Mouse (Mus musculus) midbrain, embryonic 11.5 days (tissue): ENCODE data around the gene Pidd1. TPM values are rescaled to one million over a fixed set of nuclear protein-coding genes. Genes with fewer than 3 reads are reported as not detected.

Experiments used
- ATAC-seq: fragments of 200-750 bp; cut with Nextera tagmentation; 2 replicates; pipeline ENCODE4 v1.8.0; 2017; ENCODE audit warnings: moderate TSS enrichment, moderate library complexity; ENCODE audit not compliant: low FRiP score
- DNase-seq: peaks from one replicate; pipeline ENCODE4 v3.0.0; 2015; ENCODE audit warnings: low spot score; ENCODE audit errors: missing footprints
- H3K27ac ChIP-seq: fragments of 300-500 bp; sonication (generic); 2 replicates; pipeline ENCODE4 v1.5.1; 2014; ENCODE audit warnings: low read depth, low read length
- H3K27me3 ChIP-seq: fragments of 300-500 bp; sonication (generic); 2 replicates; pipeline ENCODE4 v1.6.1; 2014; ENCODE audit warnings: mild to moderate bottlenecking, low read length, moderate library complexity, mixed read lengths; ENCODE audit not compliant: control insufficient read depth, insufficient read depth
- H3K36me3 ChIP-seq: fragments of 300-500 bp; sonication (generic); 2 replicates; pipeline ENCODE4 v1.6.1; 2014; ENCODE audit warnings: mild to moderate bottlenecking, low read length, moderate library complexity, mixed read lengths; ENCODE audit not compliant: control insufficient read depth, insufficient read depth
- H3K4me1 ChIP-seq: fragments of 300-500 bp; sonication (generic); 2 replicates; pipeline ENCODE4 v1.6.1; 2014; ENCODE audit warnings: low read length; ENCODE audit not compliant: control insufficient read depth, insufficient read depth
- H3K4me2 ChIP-seq: fragments of 300-500 bp; sonication (generic); 2 replicates; pipeline ENCODE4 v1.6.1; 2014; ENCODE audit warnings: mild to moderate bottlenecking, moderate library complexity
- H3K4me3 ChIP-seq: fragments of 300-500 bp; sonication (generic); 2 replicates; pipeline ENCODE4 v1.5.1; 2014; ENCODE audit warnings: low read depth, low read length
- H3K9ac ChIP-seq: fragments of 300-500 bp; sonication (generic); 2 replicates; pipeline ENCODE4 v1.6.1; 2014; ENCODE audit warnings: low read length
- H3K9me3 ChIP-seq: fragments of 300-500 bp; sonication (generic); 2 replicates; pipeline ENCODE4 v1.6.1; 2016; ENCODE audit warnings: low read length; ENCODE audit not compliant: control insufficient read depth
- WGBS: fragments of 180-500 bp; shearing (Covaris S2); extraction: QIAGEN DNeasy Blood & Tissue Kit; methylation state at CpG from one replicate; pipeline ENCODE4 v1.1.7; 2014; 5-methylcytosine and 5-hydroxymethylcytosine counted together
- polyA plus RNA-seq: library from polyadenylated mRNA; unstranded; fragments of >200 nt; fragmentation: Nextera tagmentation; extraction: Ambion mirVana; gene quantifications from 2 replicates; pipeline ENCODE4 v1.2.1, GENCODE M21; 2014

Pidd1 gene
- polyA plus RNA-seq, 1 experiment from 2014 or later: 7.8 TPM

DNA sequence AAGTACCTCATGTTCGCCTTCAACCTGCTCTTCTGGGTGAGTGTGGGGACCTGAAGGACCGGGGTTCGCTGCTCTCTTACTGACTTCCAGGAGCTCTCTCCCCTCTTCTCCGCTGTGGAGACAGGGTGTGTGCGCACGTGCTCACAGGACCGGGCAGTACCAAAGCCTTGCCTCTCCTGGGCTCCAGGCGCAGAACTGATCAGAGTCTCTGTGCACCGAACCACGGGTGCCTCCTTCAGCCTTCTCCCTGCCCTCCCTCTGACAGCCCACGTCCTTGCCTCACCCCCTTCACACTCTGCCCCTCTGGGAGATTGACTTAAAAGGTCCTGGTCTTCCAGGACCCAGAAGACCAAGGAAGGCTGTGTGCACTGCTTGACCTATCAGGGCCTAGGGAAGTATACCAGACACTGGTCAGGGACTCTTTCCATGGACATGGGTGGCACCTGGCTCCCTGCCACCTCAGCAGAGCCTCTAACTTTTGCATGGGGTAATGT, 38.8 kb upstream of the Pidd1 start:
- Histone ChIP-seq H3K4me2 (peak overlapping the region; percentile 93), H3K4me3 (peak overlapping the region; percentile 59), H3K27me3 (peaks cover 12% of the 10 kb centered on the region), H3K9ac (peak overlapping the region; percentile 66), H3K36me3 (no peaks in the 10 kb centered on the region), H3K27ac (no peak overlapping the region), H3K9me3 (no peaks in the 10 kb centered on the region), H3K4me1 (peaks cover 10% of the 10 kb centered on the region; the same call in 1 of the 2 replicates)
- DNase-seq (peak; percentile 84), ATAC-seq (no peak)
- WGBS: 7% methylated on average over 11 of the region's 11 CpGs

DNA sequence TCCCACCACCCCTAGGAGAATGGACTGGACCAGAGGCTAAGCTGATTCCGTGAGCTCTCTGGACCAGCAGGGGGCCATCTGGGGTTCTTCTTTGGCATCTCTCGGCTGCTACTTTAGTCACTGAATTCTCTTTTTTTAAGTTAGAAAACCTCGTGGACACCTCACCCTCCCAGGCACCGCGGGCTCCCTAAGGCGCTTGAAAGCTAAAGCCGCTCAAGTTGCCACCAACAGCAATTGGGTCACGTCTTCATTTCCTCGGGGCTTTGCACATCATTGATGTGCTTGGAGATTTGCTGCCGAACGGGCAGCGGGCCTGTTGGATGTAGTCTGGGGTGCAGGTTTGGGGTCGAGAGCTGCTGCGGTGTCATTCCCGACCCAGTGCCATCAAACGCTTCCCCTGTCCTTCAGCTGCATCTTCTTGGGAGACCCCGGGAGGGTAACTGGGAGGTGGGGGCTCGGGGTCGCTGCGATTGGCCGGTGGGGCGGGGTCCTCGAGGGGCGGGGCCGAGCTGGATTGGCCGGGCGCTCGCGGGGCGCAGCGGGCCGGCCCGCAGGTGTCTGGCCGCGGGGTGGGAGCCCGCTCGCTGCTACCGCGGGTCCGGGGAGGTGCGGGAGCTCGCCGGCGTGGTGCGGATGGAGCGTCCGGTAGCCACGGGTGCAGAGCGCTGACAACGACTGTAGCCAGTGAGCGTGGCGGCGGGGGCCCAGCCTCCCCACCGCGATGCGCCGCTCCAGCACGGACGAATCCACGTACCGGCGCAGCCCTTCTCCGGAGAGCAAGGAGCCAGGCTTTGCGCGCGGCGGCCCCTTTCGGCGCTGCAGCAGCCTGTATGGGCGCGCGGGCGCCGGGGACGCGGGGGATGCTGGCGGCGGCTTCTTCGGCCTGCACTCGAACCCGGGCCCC, 37.9 kb upstream of the Pidd1 start:
- Histone ChIP-seq H3K4me2 (peak overlapping the region; percentile 93), H3K4me1 (peaks cover 15% of the 10 kb centered on the region; the same call in 1 of the 2 replicates), H3K36me3 (no peaks in the 10 kb centered on the region), H3K27ac (no peak overlapping the region; the same call in 1 of the 2 replicates), H3K27me3 (peaks cover 16% of the 10 kb centered on the region), H3K9ac (peak overlapping the region; percentile 66), H3K9me3 (no peaks in the 10 kb centered on the region), H3K4me3 (peak overlapping the region; percentile 59)
- ATAC-seq (peak; percentile 72), DNase-seq (peak; percentile 96)
- under 1% methylated on average over 81 of the region's 81 CpGs for WGBS

DNA sequence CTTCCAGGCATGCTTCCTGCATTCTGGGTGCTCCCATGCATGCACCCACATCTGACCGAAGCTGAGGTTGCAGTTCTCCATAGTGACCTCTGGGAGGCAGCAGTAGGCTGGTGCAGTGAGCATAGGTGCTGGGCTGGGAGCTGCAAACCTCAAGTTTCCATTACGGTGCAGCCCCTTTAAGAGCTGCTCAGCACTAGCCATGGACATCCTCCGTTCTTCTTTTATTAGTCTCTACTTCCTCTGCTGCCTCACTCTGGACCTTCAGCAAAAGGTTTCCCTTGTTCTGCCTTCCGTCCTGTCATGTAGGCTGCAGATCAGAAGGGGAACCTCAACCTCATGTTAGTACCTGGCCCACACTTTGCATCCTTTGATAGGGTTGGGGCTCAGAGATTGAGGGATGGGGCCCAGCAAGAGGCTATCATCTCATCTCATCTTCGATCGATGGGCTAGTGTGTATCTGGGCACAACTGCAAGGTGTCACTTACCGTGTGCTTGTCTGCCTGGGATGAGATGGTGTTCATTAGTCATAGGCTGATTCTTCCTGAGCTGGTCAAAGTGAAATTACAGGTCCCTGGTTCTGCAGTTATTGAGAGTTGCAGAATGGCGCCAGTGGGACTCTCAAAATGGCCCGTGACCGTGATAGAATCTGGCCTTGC, 37.1 kb upstream of the Pidd1 start:
- DNase-seq (peak; percentile 92), ATAC-seq (peak; percentile 46; the same call in 1 of the 2 replicates)
- Histone ChIP-seq H3K27me3 (peaks cover 19% of the 10 kb centered on the region), H3K4me2 (peak overlapping the region; percentile 93), H3K9ac (no peak overlapping the region), H3K9me3 (no peaks in the 10 kb centered on the region), H3K4me3 (no peak overlapping the region), H3K36me3 (no peaks in the 10 kb centered on the region), H3K27ac (no peak overlapping the region), H3K4me1 (peaks cover 15% of the 10 kb centered on the region; the same call in 1 of the 2 replicates)
- WGBS: 8% methylated on average over 10 of the region's 10 CpGs

DNA sequence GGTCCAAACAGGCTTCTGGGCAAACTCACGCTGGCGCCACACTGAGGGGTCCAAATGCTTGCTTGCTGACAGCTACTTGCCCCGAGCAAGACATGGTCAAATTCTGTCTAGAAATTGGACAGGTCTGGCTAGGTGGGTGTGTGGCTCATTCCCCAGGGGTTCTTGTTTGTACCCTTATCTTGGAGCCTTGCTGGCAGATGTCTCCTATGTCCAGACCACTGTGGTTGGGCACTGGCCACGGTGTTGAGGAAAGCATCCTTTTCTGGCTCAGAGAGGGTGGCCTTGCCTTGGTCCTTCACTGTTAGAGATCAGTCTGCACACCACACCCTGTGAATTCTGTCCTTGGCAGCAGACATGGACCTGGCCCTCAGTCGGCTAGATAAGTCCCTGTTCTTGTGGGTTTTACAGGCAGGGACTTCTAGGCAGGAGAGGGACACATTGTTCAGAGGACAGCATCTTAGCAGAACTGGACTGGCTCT, 34.5 kb upstream of the Pidd1 start:
- Histone ChIP-seq H3K4me2 (no peak overlapping the region), H3K4me3 (no peak overlapping the region), H3K27ac (no peak overlapping the region), H3K4me1 (peaks cover 26% of the 10 kb centered on the region), H3K9me3 (no peaks in the 10 kb centered on the region), H3K27me3 (peaks cover 19% of the 10 kb centered on the region), H3K36me3 (no peaks in the 10 kb centered on the region), H3K9ac (no peak overlapping the region)
- no peak for DNase-seq
- 81% methylated on average over 5 of the region's 5 CpGs for WGBS
- no peak for ATAC-seq

DNA sequence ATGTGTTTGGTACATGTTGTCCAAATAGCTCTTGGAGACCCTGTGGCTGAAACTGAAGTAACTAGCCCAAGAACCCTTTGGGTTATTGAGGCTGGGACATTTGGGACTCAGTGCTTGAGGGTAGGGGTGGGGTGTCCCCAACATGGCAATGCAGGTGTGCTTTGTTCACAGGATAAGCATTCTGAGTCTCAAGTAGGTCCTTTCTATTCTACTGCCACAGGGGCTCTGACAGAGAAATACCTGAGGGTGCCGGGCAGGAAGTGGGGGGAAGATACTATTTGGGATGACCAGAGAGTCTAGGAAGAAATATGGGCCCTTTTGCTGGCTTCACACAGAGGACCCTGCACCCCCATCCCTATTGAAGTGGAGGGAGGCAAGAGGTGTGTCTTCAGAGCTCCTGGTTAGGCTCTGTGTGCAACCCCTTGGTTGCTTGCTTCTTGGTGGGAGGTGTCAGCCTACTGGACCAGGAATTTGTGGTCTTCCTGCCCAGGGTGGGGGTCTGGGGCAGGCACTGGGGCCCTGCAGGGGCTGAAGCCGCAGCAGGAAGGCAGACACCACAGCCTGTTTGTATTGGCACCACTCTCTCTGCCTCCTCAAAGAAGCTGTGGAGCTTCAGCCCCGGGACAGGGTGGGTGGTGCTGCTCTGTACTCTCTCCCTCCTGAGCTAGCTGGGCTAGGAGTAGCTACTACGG, 33.9 kb upstream of the Pidd1 start:
- H3K27me3 ChIP-seq: peaks cover 15% of the 10 kb centered on the region
- no peak overlapping the region for H3K9ac ChIP-seq
- no peaks in the 10 kb centered on the region for H3K9me3 ChIP-seq
- DNase-seq: no peak
- no peak for ATAC-seq
- 67% methylated on average over 4 of the region's 4 CpGs for WGBS
- peaks cover under 1% of the 10 kb centered on the region; the same call in 1 of the 2 replicates for H3K36me3 ChIP-seq
- peaks cover 25% of the 10 kb centered on the region for H3K4me1 ChIP-seq
- no peak overlapping the region for H3K4me3 ChIP-seq
- no peak overlapping the region for H3K27ac ChIP-seq
- H3K4me2 ChIP-seq: no peak overlapping the region

DNA sequence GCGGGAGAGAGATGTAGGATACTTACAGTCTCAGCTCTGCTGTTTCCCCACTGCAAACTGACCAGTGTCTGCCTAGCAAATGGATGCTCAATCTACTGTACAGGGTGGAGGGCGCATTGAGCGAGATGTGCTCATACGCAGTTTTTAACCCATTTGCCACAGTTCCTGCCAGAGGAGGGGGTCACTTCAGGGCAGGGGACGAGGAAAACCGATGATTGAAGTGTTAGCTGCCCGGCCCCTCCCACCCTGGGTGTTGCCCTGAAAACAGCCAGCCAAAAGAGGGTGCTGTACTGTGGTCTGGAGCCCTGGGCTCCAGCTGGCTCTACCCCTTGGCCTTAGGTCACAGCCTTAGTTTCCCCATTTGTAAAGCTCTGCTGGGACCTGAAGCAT, 33.2 kb upstream of the Pidd1 start:
- Histone ChIP-seq H3K27ac (no peak overlapping the region), H3K9me3 (no peaks in the 10 kb centered on the region), H3K27me3 (peaks cover 8% of the 10 kb centered on the region), H3K4me1 (peaks cover 20% of the 10 kb centered on the region), H3K9ac (no peak overlapping the region), H3K4me3 (no peak overlapping the region), H3K36me3 (peaks cover 6% of the 10 kb centered on the region; the same call in 1 of the 2 replicates), H3K4me2 (no peak overlapping the region)
- DNase-seq: no peak
- WGBS: 25% methylated on average over 7 of the region's 7 CpGs
- no peak for ATAC-seq

DNA sequence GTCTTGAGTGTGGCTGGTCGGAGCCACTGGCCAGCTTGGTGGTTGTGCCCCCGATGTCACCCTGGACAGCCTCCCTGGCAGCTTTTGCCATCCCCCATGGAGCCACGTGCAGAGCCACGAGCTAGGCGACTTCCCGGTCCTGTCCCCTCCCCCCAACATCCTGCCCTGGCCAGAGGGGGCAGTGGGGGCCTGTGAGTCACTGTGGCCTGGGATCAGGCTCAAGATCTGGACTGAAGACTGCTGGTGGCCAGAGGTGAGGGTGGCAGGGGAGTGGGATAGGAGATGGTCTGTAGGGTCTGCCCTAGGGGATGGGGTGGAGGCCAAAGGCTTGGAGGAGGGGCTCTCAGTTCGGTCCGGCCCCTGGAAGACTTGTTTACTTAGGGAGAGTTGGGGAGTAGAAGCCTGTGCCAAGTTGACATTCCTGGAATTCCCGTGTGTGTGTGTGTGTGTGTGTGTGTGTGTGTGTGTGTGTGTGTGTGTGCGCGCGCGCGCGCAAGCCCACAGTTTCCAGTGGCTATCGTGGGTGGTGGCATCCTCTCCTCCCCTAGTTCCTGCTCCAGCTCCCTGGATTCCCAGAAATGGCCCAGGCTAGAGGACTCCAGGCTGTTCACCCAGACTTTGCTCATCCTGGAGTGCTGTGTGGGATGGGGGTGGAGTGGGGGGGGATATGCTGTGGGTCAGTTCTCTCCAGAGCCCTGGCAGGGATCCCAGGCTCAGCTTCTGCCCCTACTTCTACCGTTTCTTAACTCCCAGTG, 32.6 kb upstream of the Pidd1 start:
- Histone ChIP-seq H3K9ac (no peak overlapping the region), H3K27ac (no peak overlapping the region), H3K9me3 (no peaks in the 10 kb centered on the region), H3K36me3 (peaks cover 6% of the 10 kb centered on the region; the same call in 1 of the 2 replicates), H3K4me3 (no peak overlapping the region), H3K27me3 (peaks cover 8% of the 10 kb centered on the region), H3K4me1 (peaks cover 20% of the 10 kb centered on the region), H3K4me2 (peak overlapping the region; percentile 24)
- DNase-seq (peak; percentile 86), ATAC-seq (peak; percentile 39)
- 2% methylated on average over 14 of the region's 17 CpGs for WGBS

DNA sequence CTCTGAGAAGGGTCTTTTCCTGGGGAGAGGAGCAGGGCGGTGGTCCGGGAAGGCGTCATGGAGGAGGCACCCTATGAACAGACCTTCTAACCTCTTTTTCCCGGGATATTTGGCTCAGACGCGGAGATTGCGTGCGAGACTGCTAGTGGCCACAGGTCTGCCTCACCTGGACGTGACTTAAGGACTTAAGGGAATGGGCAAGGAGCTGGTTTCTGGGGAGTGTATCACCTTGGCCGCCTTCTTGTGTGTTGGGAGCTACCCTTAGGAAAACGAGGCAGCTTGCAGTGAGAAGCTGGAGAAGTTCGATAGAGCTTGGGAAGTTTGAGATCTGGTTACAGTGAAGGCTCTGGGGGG, 32.0 kb upstream of the Pidd1 start:
- Histone ChIP-seq H3K9ac (peak overlapping the region; percentile 94), H3K4me3 (peak overlapping the region; percentile 82), H3K27ac (no peak overlapping the region), H3K4me2 (peak overlapping the region; percentile 93), H3K36me3 (peaks cover 6% of the 10 kb centered on the region; the same call in 1 of the 2 replicates), H3K9me3 (no peaks in the 10 kb centered on the region), H3K27me3 (peaks cover 8% of the 10 kb centered on the region), H3K4me1 (peaks cover 16% of the 10 kb centered on the region)
- WGBS: 4% methylated on average over 12 of the region's 12 CpGs
- DNase-seq: peak; percentile 89
- no peak for ATAC-seq
